Mouse (Mus musculus): ENCODE measurements at regions not wholly inside any gene's neighbourhood (a gene's known extent, or its start where the extent isn't known, plus 50 kb on each side); places are given as distances from the start of the nearest gene placed in this dataset.

DNA sequence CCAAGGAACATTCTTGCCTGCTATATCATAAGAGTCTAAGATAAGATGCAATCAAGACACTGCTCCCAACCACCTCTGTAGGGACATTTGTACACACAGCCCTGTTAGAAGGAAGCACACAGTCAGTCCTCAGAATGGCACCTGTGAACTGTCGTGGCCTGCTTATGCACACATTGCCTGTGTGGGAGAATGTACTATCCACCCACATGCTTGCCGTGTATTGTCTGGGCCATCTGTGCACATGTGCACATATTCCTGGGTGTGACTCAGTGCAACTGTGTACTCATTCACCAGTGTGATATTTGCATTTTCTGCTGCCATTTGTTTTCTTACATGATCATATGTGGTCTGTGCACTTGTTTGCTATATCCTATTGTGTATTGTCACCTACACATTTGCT is 333.8 kb upstream of the 3110018I06Rik start:
- WGBS = 77% methylated on average over 2 of the region's 2 CpGs
- 0 out of 2 replicates have a peak, but pooled peaks cover under 1% of the 10 kb centered on the region for H3K4me1 ChIP-seq (replicated peaks; ENCODE audit: control insufficient read depth, insufficient read depth, low read length)
- H3K27ac ChIP-seq (ENCODE audit: low read length) = no peak overlapping the region
- no peaks in the 10 kb centered on the region for H3K27me3 ChIP-seq (replicated peaks; ENCODE audit: control insufficient read depth, insufficient read depth, low read length)
- H3K9me3 ChIP-seq (ENCODE audit: control insufficient read depth, low read length) = no peaks in the 10 kb centered on the region
- no peak overlapping the region for H3K4me2 ChIP-seq (ENCODE audit: low read length)
- H3K36me3 ChIP-seq (ENCODE audit: control insufficient read depth, insufficient read depth) = no peaks in the 10 kb centered on the region
- no peak for ATAC-seq
- H3K9ac ChIP-seq (replicated peaks; ENCODE audit: low read depth, low read length) = no peak overlapping the region
- H3K4me3 ChIP-seq (replicated peaks; ENCODE audit: low read length) = no peak overlapping the region

DNA sequence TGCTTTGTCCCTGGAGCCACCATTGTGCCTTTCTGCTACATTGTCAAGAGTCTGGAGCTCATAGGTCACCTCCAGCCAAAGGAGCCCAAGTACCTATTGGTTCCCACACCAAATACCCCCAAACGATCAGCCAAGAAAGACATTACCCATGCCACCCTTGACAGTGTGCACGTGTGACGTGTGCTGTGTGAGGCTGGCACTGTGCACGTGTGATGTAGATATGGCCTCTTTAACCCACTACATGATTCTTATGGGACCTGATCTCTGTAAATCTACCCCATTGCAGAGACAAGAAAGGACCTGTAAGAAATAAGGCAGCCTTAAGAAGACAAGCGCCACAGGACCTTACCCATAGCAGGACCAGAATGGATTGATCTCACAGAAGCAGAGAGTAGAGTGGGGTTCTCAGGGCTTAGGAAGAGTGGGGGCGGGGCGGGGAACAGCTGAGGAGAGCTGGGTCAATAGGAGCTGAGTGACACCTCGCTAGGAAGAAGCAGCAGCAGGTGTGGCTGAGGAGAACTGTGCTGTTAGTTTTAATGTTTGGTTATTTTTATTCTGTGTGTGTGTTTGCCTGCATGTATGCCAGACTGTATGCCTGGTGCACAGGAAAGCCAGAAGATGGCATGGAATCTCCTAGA is 331.5 kb upstream of the 3110018I06Rik start:
- no peaks in the 10 kb centered on the region for H3K36me3 ChIP-seq (ENCODE audit: control insufficient read depth, insufficient read depth)
- no peak overlapping the region for H3K4me2 ChIP-seq (ENCODE audit: low read length)
- H3K4me3 ChIP-seq (replicated peaks; ENCODE audit: low read length) = no peak overlapping the region
- WGBS = 75% methylated on average over 8 of the region's 8 CpGs
- H3K27ac ChIP-seq (ENCODE audit: low read length) = no peak overlapping the region
- 0 out of 2 replicates have a peak, but pooled peaks cover 3% of the 10 kb centered on the region for H3K4me1 ChIP-seq (replicated peaks; ENCODE audit: control insufficient read depth, insufficient read depth, low read length)
- no peaks in the 10 kb centered on the region for H3K27me3 ChIP-seq (replicated peaks; ENCODE audit: control insufficient read depth, insufficient read depth, low read length)
- no peaks in the 10 kb centered on the region for H3K9me3 ChIP-seq (ENCODE audit: control insufficient read depth, low read length)
- no peak for ATAC-seq
- H3K9ac ChIP-seq (replicated peaks; ENCODE audit: low read depth, low read length) = no peak overlapping the region

DNA sequence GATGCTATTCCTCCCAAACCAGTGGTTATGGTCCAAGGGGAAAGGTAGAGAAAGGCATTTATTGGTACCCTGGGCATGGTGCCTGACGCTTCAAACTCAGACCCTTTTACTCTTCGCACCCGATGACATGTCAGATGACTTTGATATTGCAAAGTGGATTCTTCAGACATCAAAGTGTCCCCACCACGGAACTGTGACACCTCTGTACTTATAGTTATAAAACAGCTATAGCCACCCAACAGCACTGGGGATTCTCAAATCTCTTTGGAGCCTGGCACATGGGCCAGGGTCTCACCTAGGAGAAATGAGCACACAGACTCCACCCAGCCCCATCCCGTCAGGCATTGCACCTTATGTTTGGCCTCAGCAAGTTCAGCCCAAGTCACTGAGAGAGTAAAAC is 329.3 kb upstream of the 3110018I06Rik start:
- ATAC-seq = no peak
- H3K9ac ChIP-seq (replicated peaks; ENCODE audit: low read depth, low read length) = no peak overlapping the region
- H3K4me1 ChIP-seq (replicated peaks; ENCODE audit: control insufficient read depth, insufficient read depth, low read length) = 0 out of 2 replicates have a peak, but pooled peaks cover 3% of the 10 kb centered on the region
- 84% methylated on average over 5 of the region's 5 CpGs for whole genome bisulfite sequencing
- no peak overlapping the region for H3K4me2 ChIP-seq (ENCODE audit: low read length)
- H3K4me3 ChIP-seq (replicated peaks; ENCODE audit: low read length) = no peak overlapping the region
- no peak overlapping the region for H3K27ac ChIP-seq (ENCODE audit: low read length)
- no peaks in the 10 kb centered on the region for H3K27me3 ChIP-seq (replicated peaks; ENCODE audit: control insufficient read depth, insufficient read depth, low read length)
- H3K9me3 ChIP-seq (ENCODE audit: control insufficient read depth, low read length) = no peaks in the 10 kb centered on the region
- H3K36me3 ChIP-seq (ENCODE audit: control insufficient read depth, insufficient read depth) = no peaks in the 10 kb centered on the region

DNA sequence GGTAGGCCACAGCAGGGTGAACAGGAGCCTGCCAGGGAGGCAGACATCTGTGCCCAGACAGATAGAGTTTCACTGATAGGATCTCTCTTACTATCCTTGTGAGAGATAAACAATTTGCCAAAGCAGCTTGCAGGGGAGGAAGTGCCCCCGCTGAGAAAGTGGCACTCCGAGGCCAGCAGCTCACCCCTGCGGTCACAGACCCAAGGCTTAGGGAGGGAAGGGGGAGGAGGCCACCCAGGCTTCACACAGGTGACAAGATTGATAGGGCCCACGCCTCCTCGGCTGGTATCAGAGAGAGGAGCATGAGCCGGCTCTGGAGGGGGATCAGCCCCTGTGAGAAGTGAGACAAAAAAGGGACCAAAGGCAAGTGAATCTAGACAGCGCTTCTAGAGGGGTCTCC is 328.3 kb upstream of the 3110018I06Rik start:
- no peak overlapping the region for H3K27ac ChIP-seq (ENCODE audit: low read length)
- no peak overlapping the region for H3K9ac ChIP-seq (replicated peaks; ENCODE audit: low read depth, low read length)
- no peaks in the 10 kb centered on the region for H3K27me3 ChIP-seq (replicated peaks; ENCODE audit: control insufficient read depth, insufficient read depth, low read length)
- ATAC-seq = no peak
- H3K4me1 ChIP-seq (replicated peaks; ENCODE audit: control insufficient read depth, insufficient read depth, low read length) = 0 out of 2 replicates have a peak, but pooled peaks cover 3% of the 10 kb centered on the region
- no peaks in the 10 kb centered on the region for H3K36me3 ChIP-seq (ENCODE audit: control insufficient read depth, insufficient read depth)
- H3K4me3 ChIP-seq (replicated peaks; ENCODE audit: low read length) = no peak overlapping the region
- H3K9me3 ChIP-seq (ENCODE audit: control insufficient read depth, low read length) = no peaks in the 10 kb centered on the region
- H3K4me2 ChIP-seq (ENCODE audit: low read length) = no peak overlapping the region
- 24% methylated on average over 7 of the region's 7 CpGs for WGBS

GRCm38 (mm10) chr12:107160628-107161027 is 327.8 kb upstream of the 3110018I06Rik start:
- no peaks in the 10 kb centered on the region for H3K36me3 ChIP-seq (ENCODE audit: control insufficient read depth, insufficient read depth)
- 0 out of 2 replicates have a peak, but pooled peaks cover 3% of the 10 kb centered on the region for H3K4me1 ChIP-seq (replicated peaks; ENCODE audit: control insufficient read depth, insufficient read depth, low read length)
- H3K27me3 ChIP-seq (replicated peaks; ENCODE audit: control insufficient read depth, insufficient read depth, low read length) = no peaks in the 10 kb centered on the region
- no peak for ATAC-seq
- H3K27ac ChIP-seq (ENCODE audit: low read length) = no peak overlapping the region
- H3K9ac ChIP-seq (replicated peaks; ENCODE audit: low read depth, low read length) = no peak overlapping the region
- WGBS = 56% methylated on average over 6 of the region's 6 CpGs
- no peak overlapping the region for H3K4me3 ChIP-seq (replicated peaks; ENCODE audit: low read length)
- no peaks in the 10 kb centered on the region for H3K9me3 ChIP-seq (ENCODE audit: control insufficient read depth, low read length)
- H3K4me2 ChIP-seq (ENCODE audit: low read length) = no peak overlapping the region

- Histone ChIP-seq H3K4me1 (replicated peaks; ENCODE audit: control insufficient read depth, insufficient read depth, low read length) (no peaks in the 10 kb centered on the region), H3K36me3 (ENCODE audit: control insufficient read depth, insufficient read depth) (no peaks in the 10 kb centered on the region), H3K4me2 (ENCODE audit: low read length) (no peak overlapping the region), H3K27me3 (replicated peaks; ENCODE audit: control insufficient read depth, insufficient read depth, low read length) (no peaks in the 10 kb centered on the region), H3K27ac (ENCODE audit: low read length) (no peak overlapping the region), H3K4me3 (replicated peaks; ENCODE audit: low read length) (no peak overlapping the region), H3K9ac (replicated peaks; ENCODE audit: low read depth, low read length) (no peak overlapping the region), H3K9me3 (ENCODE audit: control insufficient read depth, low read length) (no peaks in the 10 kb centered on the region)
- 84% methylated on average over 7 of the region's 7 CpGs for WGBS
- ATAC-seq = no peak
Observed at GRCm38 (mm10) chr12:107170926-107171325, 317.5 kb upstream of the 3110018I06Rik start.

DNA sequence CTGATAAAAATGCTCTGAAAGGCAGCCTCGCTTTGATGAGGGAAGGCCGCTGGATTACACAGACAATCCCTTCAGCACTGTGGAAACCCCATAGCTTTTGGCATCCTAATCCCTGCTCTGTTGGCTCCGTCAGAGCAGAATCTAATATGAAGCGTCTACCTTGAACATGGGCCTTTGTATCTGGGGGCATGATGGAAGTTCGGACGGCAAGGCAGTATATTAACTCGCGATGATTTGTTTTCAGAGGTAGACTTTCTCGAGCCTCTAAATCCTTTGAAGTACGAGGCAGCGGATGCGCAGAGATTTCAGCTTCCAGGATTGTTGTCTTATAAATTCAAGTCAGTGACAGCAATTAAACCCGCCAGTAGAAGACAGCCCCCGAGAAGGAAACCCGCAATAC is 316.8 kb upstream of the 3110018I06Rik start:
- no peak for ATAC-seq
- Histone ChIP-seq H3K27ac (ENCODE audit: low read length) (no peak overlapping the region), H3K4me2 (ENCODE audit: low read length) (no peak overlapping the region), H3K9me3 (ENCODE audit: control insufficient read depth, low read length) (no peaks in the 10 kb centered on the region), H3K36me3 (ENCODE audit: control insufficient read depth, insufficient read depth) (no peaks in the 10 kb centered on the region), H3K4me1 (replicated peaks; ENCODE audit: control insufficient read depth, insufficient read depth, low read length) (no peaks in the 10 kb centered on the region), H3K9ac (replicated peaks; ENCODE audit: low read depth, low read length) (no peak overlapping the region), H3K4me3 (replicated peaks; ENCODE audit: low read length) (no peak overlapping the region), H3K27me3 (replicated peaks; ENCODE audit: control insufficient read depth, insufficient read depth, low read length) (no peaks in the 10 kb centered on the region)
- WGBS = 66% methylated on average over 15 of the region's 15 CpGs

- Histone ChIP-seq H3K4me1 (replicated peaks; ENCODE audit: control insufficient read depth, insufficient read depth, low read length) (no peaks in the 10 kb centered on the region), H3K9ac (replicated peaks; ENCODE audit: low read depth, low read length) (no peak overlapping the region), H3K36me3 (ENCODE audit: control insufficient read depth, insufficient read depth) (no peaks in the 10 kb centered on the region), H3K27ac (ENCODE audit: low read length) (no peak overlapping the region), H3K27me3 (replicated peaks; ENCODE audit: control insufficient read depth, insufficient read depth, low read length) (no peaks in the 10 kb centered on the region), H3K4me2 (ENCODE audit: low read length) (no peak overlapping the region), H3K4me3 (replicated peaks; ENCODE audit: low read length) (no peak overlapping the region), H3K9me3 (ENCODE audit: control insufficient read depth, low read length) (no peaks in the 10 kb centered on the region)
- ATAC-seq = no peak
- WGBS = 78% methylated on average over 6 of the region's 6 CpGs
Observed at GRCm38 (mm10) chr12:107178676-107179075, 309.8 kb upstream of the 3110018I06Rik start.

- Histone ChIP-seq H3K9ac (replicated peaks; ENCODE audit: low read depth, low read length) (no peak overlapping the region), H3K27me3 (replicated peaks; ENCODE audit: control insufficient read depth, insufficient read depth, low read length) (no peaks in the 10 kb centered on the region), H3K27ac (ENCODE audit: low read length) (no peak overlapping the region), H3K36me3 (ENCODE audit: control insufficient read depth, insufficient read depth) (no peaks in the 10 kb centered on the region), H3K4me2 (ENCODE audit: low read length) (no peak overlapping the region), H3K4me1 (replicated peaks; ENCODE audit: control insufficient read depth, insufficient read depth, low read length) (peaks cover 4% of the 10 kb centered on the region; the same call in 1 of the 2 replicates), H3K4me3 (replicated peaks; ENCODE audit: low read length) (no peak overlapping the region), H3K9me3 (ENCODE audit: control insufficient read depth, low read length) (no peaks in the 10 kb centered on the region)
- no peak for ATAC-seq
- 93% methylated on average over 3 of the region's 3 CpGs for WGBS
Observed at GRCm38 (mm10) chr12:107180501-107180900, 307.9 kb upstream of the 3110018I06Rik start.

GRCm38 (mm10) chr12:107181291-107181690 is 307.1 kb upstream of the 3110018I06Rik start:
- Histone ChIP-seq H3K4me2 (ENCODE audit: low read length) (no peak overlapping the region), H3K4me1 (replicated peaks; ENCODE audit: control insufficient read depth, insufficient read depth, low read length) (peaks cover 4% of the 10 kb centered on the region; the same call in 1 of the 2 replicates), H3K27me3 (replicated peaks; ENCODE audit: control insufficient read depth, insufficient read depth, low read length) (no peaks in the 10 kb centered on the region), H3K36me3 (ENCODE audit: control insufficient read depth, insufficient read depth) (no peaks in the 10 kb centered on the region), H3K9ac (replicated peaks; ENCODE audit: low read depth, low read length) (no peak overlapping the region), H3K27ac (ENCODE audit: low read length) (no peak overlapping the region), H3K9me3 (ENCODE audit: control insufficient read depth, low read length) (no peaks in the 10 kb centered on the region), H3K4me3 (replicated peaks; ENCODE audit: low read length) (no peak overlapping the region)
- WGBS = 62% methylated on average over 9 of the region's 9 CpGs
- no peak for ATAC-seq

Data from forebrain, embryonic 16.5 days (tissue).